Mouse (Mus musculus): ENCODE data around the gene Tcte1. TPM values are rescaled to one million over a fixed set of nuclear protein-coding genes. Genes with fewer than 3 reads are reported as not detected.
A peak's percentile ranks its signal among the peaks of the same experiment; 100 is the strongest.

Tcte1 gene
- total RNA-seq, 2 experiments from 2014 or later, result not detected

GRCm38 (mm10) chr17:45544001-45544872, 21.0 kb downstream of the Tcte1 start:
- DNase-seq, result no peak
- Histone ChIP-seq H3K27ac (no peak overlapping the region), H3K4me3 (peak overlapping the region; percentile 63)
- TF ChIP-seq CTCF (IDR thresholded peaks at IDR 0.05), result no peak
- intact Hi-C loops (cut with DNase I), result no loop called here

- Histone ChIP-seq H3K4me3 (peak overlapping the region; percentile 63), H3K27ac (no peak overlapping the region)
- no peak for DNase-seq
- no peak for TF ChIP-seq CTCF (IDR thresholded peaks at IDR 0.05)
- intact Hi-C loops (cut with DNase I), result no loop called here
Measured at GRCm38 (mm10) chr17:45544873-45545277, 21.6 kb downstream of the Tcte1 start.

- no peak for TF ChIP-seq CTCF (IDR thresholded peaks at IDR 0.05)
- intact Hi-C loops (cut with DNase I), result no loop called here
- Histone ChIP-seq H3K27ac (no peak overlapping the region), H3K4me3 (peak overlapping the region; percentile 63)
- peak; percentile 31 for DNase-seq
Measured at GRCm38 (mm10) chr17:45545278-45545961, 22.2 kb downstream of the Tcte1 start.

GRCm38 (mm10) chr17:45546941-45547340, 23.7 kb downstream of the Tcte1 start:
- no peak for DNase-seq
- TF ChIP-seq CTCF (IDR thresholded peaks at IDR 0.05), result no peak
- Histone ChIP-seq H3K4me3 (no peak overlapping the region), H3K27ac (no peak overlapping the region)
- intact Hi-C loops (cut with DNase I), result no loop called here

GRCm38 (mm10) chr17:45547461-45548190, 24.4 kb downstream of the Tcte1 start:
- no peak overlapping the region for H3K4me3 ChIP-seq
- no peak overlapping the region for H3K27ac ChIP-seq
- TF ChIP-seq CTCF (IDR thresholded peaks at IDR 0.05), result no peak
- DNase-seq, result no peak
- intact Hi-C loops (cut with DNase I), result no loop called here

GRCm38 (mm10) chr17:45548541-45549512, 25.6 kb downstream of the Tcte1 start:
- no peak for DNase-seq
- peak overlapping the region; percentile 72 for H3K4me3 ChIP-seq
- no peak overlapping the region for H3K27ac ChIP-seq
- intact Hi-C loops (cut with DNase I), result no loop called here
- TF ChIP-seq CTCF (IDR thresholded peaks at IDR 0.05), result peak; percentile 8; the same call in 1 of the 2 replicates

GRCm38 (mm10) chr17:45549617-45550181, 26.5 kb downstream of the Tcte1 start, which contains the start of gene Tmem151b:
TSS of gene Tmem151b (minus strand) at chr17:45549677.
- H3K4me3 ChIP-seq, result peak within 1 kb of the TSS; percentile 72
- intact Hi-C loops (cut with DNase I), result no loop called here
- TF ChIP-seq CTCF (IDR thresholded peaks at IDR 0.05), result no peak
- H3K27ac ChIP-seq, result no peak within 1 kb of the TSS
- DNase-seq, result no peak

GRCm38 (mm10) chr17:45550253-45550652, 27.0 kb downstream of the Tcte1 start:
- TF ChIP-seq CTCF (IDR thresholded peaks at IDR 0.05), result no peak
- no peak for DNase-seq
- intact Hi-C loops (cut with DNase I), result no loop called here
- H3K4me3 ChIP-seq, result no peak overlapping the region
- H3K27ac ChIP-seq, result no peak overlapping the region

- intact Hi-C loops (cut with DNase I), result no loop called here
Measured at GRCm38 (mm10) chr17:45551249-45551796, 28.1 kb downstream of the Tcte1 start.

GRCm38 (mm10) chr17:45551816-45552451, 28.7 kb downstream of the Tcte1 start:
- Histone ChIP-seq H3K4me3 (no peak overlapping the region), H3K27ac (no peak overlapping the region)
- TF ChIP-seq CTCF (IDR thresholded peaks at IDR 0.05), result peak; percentile 92
- DNase-seq, result peak; percentile 78
- intact Hi-C loops (cut with DNase I), result loop anchor here (1.0 kb wide), 2 partner anchors 36 to 74 kb away; no protein-coding TSS in a partner anchor

More at GRCm38 (mm10) chr17:45551249-45551796, 28.1 kb downstream of the Tcte1 start:
- DNase-seq, result no peak
- no peak for TF ChIP-seq CTCF (IDR thresholded peaks at IDR 0.05)
- no peak overlapping the region for H3K4me3 ChIP-seq
- H3K27ac ChIP-seq, result no peak overlapping the region

All from gastrocnemius, adult 2 months (tissue).